Mouse (Mus musculus) spleen, adult 2 months (tissue): ENCODE data around the gene Pate2. TPM values are rescaled to one million over a fixed set of nuclear protein-coding genes. Genes with fewer than 3 reads are reported as not detected.

Experiments used
- DNase-seq, 2 experiments: peaks; one replicate each; pipeline versions ENCODE4 v3.0.0 to v3.0.0-alpha.2; 2012 to 2021; ENCODE audit warnings: low spot score in 2 of 2, low read depth in 1 of 2
- H3K27ac ChIP-seq: fragments of 200-500 bp; 2 replicates; pipeline ENCODE4 v1.5.1; 2012; ENCODE audit warnings: low read length, inconsistent platforms; ENCODE audit not compliant: insufficient read depth
- H3K27me3 ChIP-seq: fragments of 200-500 bp; 2 replicates; pipeline ENCODE4 v1.6.1; 2012; ENCODE audit warnings: mild to moderate bottlenecking, moderate library complexity, low read length, inconsistent platforms; ENCODE audit not compliant: control insufficient read depth, insufficient read depth
- H3K36me3 ChIP-seq: fragments of 200-500 bp; 2 replicates; pipeline ENCODE4 v1.6.1; 2012; ENCODE audit warnings: mild to moderate bottlenecking, low read length, inconsistent platforms; ENCODE audit not compliant: control insufficient read depth, insufficient read depth
- H3K4me1 ChIP-seq: fragments of 200-500 bp; 2 replicates; pipeline ENCODE4 v1.6.1; 2011; ENCODE audit warnings: inconsistent platforms; ENCODE audit not compliant: control insufficient read depth, insufficient read depth, insufficient read length
- H3K4me3 ChIP-seq: fragments of 200-500 bp; 2 replicates; pipeline ENCODE4 v1.5.1; 2011; ENCODE audit warnings: mild to moderate bottlenecking, inconsistent platforms; ENCODE audit not compliant: insufficient read depth, insufficient read length; ENCODE audit errors: extremely low read depth
- CTCF ChIP-seq: fragments of 200-500 bp; IDR thresholded peaks from 2 replicates; pipeline ENCODE4 v1.5.1; 2011; ENCODE audit warnings: mild to moderate bottlenecking, inconsistent platforms; ENCODE audit not compliant: insufficient read depth, insufficient read length, insufficient replicate concordance; ENCODE audit errors: extremely low read depth
- POLR2A ChIP-seq: fragments of 200-500 bp; IDR thresholded peaks from 2 replicates; pipeline ENCODE4 v1.6.1; 2011; ENCODE audit warnings: low read depth, low read length, inconsistent platforms
- polyA plus RNA-seq: library from polyadenylated mRNA; depleted of rRNA; stranded (reverse); fragments of >200 nt; gene quantifications from 2 replicates; pipeline ENCODE4 v1.2.3, GENCODE M21; 2012; rRNA removed

Gene Pate2
- polyA plus RNA-seq, 1 experiment = 0.05 TPM

GRCm38 (mm10) chr9:35707265-35707664, 137.2 kb downstream of the Pate2 start:
- Histone ChIP-seq H3K27ac (no peak overlapping the region), H3K27me3 (no peaks in the 10 kb centered on the region), H3K4me3 (no peak overlapping the region), H3K36me3 (no peaks in the 10 kb centered on the region), H3K4me1 (no peaks in the 10 kb centered on the region)
- TF ChIP-seq CTCF = no peak
- TF ChIP-seq POLR2A = no peak
- DNase-seq = no peak

Other genes starting within 250 kb of the Pate2 start
- 2.3 and 2.4 TPM in 2 replicates for gene Cdon, start 149.2 kb upstream of the Pate2 start, polyA plus RNA-seq
- not detected in 2 replicates for gene Gm1113, start 52.0 kb upstream of the Pate2 start, polyA plus RNA-seq
- 0.12 and 0.14 TPM in 2 replicates for gene Ddx25, start 11.8 kb upstream of the Pate2 start, polyA plus RNA-seq
- 1.1 and 1.6 TPM in 2 replicates for gene Pus3, start 11.7 kb upstream of the Pate2 start, polyA plus RNA-seq
- 1.1 and 1.4 TPM in 2 replicates for gene Hyls1, start 114 bp downstream of the Pate2 start, polyA plus RNA-seq
- gene Pate4, start 41.7 kb downstream of the Pate2 start, polyA plus RNA-seq = not detected in 2 replicates
- gene Pate3, start 77.9 kb downstream of the Pate2 start, polyA plus RNA-seq = not detected in 2 replicates
- gene Pate1, start 117.1 kb downstream of the Pate2 start, polyA plus RNA-seq = not detected in 2 replicates
- not detected in 2 replicates for gene Gm17677, start 170.8 kb downstream of the Pate2 start, polyA plus RNA-seq
- gene Gm17727, start 207.8 kb downstream of the Pate2 start, polyA plus RNA-seq = not detected in 2 replicates
- gene Gm27235, start 219.8 kb downstream of the Pate2 start, polyA plus RNA-seq = not detected in 2 replicates
- gene D730048I06Rik, start 219.8 kb downstream of the Pate2 start, polyA plus RNA-seq = not detected in 2 replicates